Mouse (Mus musculus): ENCODE results near the gene Ctcfl. TPM values are rescaled to one million over a fixed set of nuclear protein-coding genes. Genes with fewer than 3 reads are reported as not detected.

Ctcfl gene
- total RNA-seq, 1 experiment, result 8.9 TPM

DNA sequence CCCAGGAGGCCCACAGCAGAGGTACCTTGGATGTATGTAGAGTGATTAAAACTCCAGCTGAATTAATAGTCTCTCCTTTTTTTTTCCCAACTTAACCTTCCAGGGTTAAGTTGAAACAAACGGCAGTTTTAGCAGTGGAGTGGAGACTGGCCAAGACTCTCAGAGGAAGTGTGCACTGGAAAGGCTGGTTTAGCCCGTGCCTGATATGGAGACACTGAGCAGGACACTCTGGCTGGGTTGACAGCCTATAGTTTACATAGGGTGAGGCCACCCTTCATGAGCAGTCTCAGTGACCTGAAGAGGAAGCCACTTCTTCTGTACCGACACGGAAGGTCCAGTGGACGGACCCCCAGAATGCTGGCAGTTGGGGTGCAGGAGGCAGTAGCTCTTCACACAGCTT, 32.0 kb upstream of the Ctcfl start:
- TF ChIP-seq HCFC1 (IDR thresholded peaks at IDR 0.05; ENCODE audit: borderline replicate concordance, insufficient read depth, low read length), result no peak
- no peak for DNase-seq (ENCODE audit: low read depth, low spot score)
- Histone ChIP-seq H3K9me3 (ENCODE audit: control insufficient read depth, insufficient read depth, low read depth, low read length) (no peaks in the 10 kb centered on the region), H3K27ac (ENCODE audit: insufficient read depth, low read depth, low read length, poor library complexity, severe bottlenecking) (no peak overlapping the region), H3K4me1 (ENCODE audit: control insufficient read depth in 2 of 2, insufficient read depth in 2 of 2, low read length in 2 of 2, poor library complexity in 1 of 2) (no peaks in the 10 kb centered on the region), H3K9ac (ENCODE audit: insufficient read depth, low read depth, low read length, poor library complexity, severe bottlenecking) (no peak overlapping the region), H3K36me3 (ENCODE audit: control insufficient read depth, insufficient read depth, low read length, poor library complexity, severe bottlenecking) (no peaks in the 10 kb centered on the region), H3K4me3 (ENCODE audit: insufficient read depth in 1 of 2, low read depth in 1 of 2, low read length in 2 of 2, poor library complexity in 1 of 2, severe bottlenecking in 1 of 2) (no peak overlapping the region)
- in situ Hi-C loops (cut with MboI; ENCODE audit: low sequenced_read_pairs in 2 of 2, unreplicated experiment in 2 of 2), result no loop called here

DNA sequence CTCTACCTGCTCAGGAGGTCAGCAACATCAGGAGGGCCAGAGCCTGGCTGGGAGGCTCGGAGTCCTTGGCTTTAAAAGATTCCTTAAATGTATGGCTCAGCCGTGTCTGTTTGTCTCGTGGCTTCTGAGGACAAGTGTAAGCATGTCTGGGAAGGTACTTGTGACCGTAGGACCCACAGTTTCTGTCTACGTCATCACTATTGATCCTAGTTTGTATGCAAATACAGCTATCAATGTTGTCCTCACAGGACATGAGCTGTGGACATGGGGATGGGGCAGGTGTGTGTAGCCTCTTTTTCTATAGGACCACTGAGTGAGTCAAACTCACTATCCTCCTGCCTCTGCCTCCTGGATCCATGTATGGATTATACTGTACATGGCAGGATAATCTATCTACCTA, 28.7 kb upstream of the Ctcfl start:
- H3K9me3 ChIP-seq (ENCODE audit: control insufficient read depth, insufficient read depth, low read depth, low read length), result no peaks in the 10 kb centered on the region
- in situ Hi-C loops (cut with MboI; ENCODE audit: low sequenced_read_pairs in 2 of 2, unreplicated experiment in 2 of 2), result no loop called here
- no peak overlapping the region for H3K4me3 ChIP-seq (ENCODE audit: insufficient read depth in 1 of 2, low read depth in 1 of 2, low read length in 2 of 2, poor library complexity in 1 of 2, severe bottlenecking in 1 of 2)

DNA sequence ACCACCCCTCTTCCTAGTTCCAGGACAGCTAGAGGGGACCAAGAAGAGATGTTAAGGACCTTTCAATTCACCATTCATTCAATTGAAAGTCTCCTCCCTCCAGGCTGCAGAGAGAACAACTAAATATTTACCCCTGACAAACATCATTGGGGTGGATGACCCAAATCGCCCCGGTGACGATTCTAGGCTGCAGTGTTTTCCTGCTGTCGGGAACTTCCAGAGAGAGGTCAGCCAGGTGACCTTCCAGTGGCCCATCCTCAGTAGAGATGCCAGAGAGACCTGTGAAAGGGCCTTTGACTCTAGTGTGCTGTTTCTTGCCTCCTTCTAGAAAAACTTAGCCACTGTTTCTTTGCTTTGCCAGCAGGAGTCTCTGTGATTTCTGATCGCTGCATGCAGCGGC, 27.4 kb upstream of the Ctcfl start:
- H3K9me3 ChIP-seq (ENCODE audit: control insufficient read depth, insufficient read depth, low read depth, low read length), result no peaks in the 10 kb centered on the region
- DNase-seq (ENCODE audit: low read depth, low spot score), result no peak
- no peak overlapping the region for H3K9ac ChIP-seq (ENCODE audit: insufficient read depth, low read depth, low read length, poor library complexity, severe bottlenecking)
- no peaks in the 10 kb centered on the region for H3K36me3 ChIP-seq (ENCODE audit: control insufficient read depth, insufficient read depth, low read length, poor library complexity, severe bottlenecking)
- no peak overlapping the region for H3K4me3 ChIP-seq (ENCODE audit: insufficient read depth in 1 of 2, low read depth in 1 of 2, low read length in 2 of 2, poor library complexity in 1 of 2, severe bottlenecking in 1 of 2)
- in situ Hi-C loops (cut with MboI; ENCODE audit: low sequenced_read_pairs in 2 of 2, unreplicated experiment in 2 of 2), result no loop called here
- H3K4me1 ChIP-seq (ENCODE audit: control insufficient read depth in 2 of 2, insufficient read depth in 2 of 2, low read length in 2 of 2, poor library complexity in 1 of 2), result no peaks in the 10 kb centered on the region
- no peak overlapping the region for H3K27ac ChIP-seq (ENCODE audit: insufficient read depth, low read depth, low read length, poor library complexity, severe bottlenecking)
- TF ChIP-seq ZNF384 (IDR thresholded peaks at IDR 0.05; ENCODE audit: low read depth, low read length) (no peak), HCFC1 (IDR thresholded peaks at IDR 0.05; ENCODE audit: borderline replicate concordance, insufficient read depth, low read length) (no peak), ZC3H11A (IDR thresholded peaks at IDR 0.05; ENCODE audit: borderline replicate concordance, low read depth, low read length) (no peak), MAFK (IDR thresholded peaks at IDR 0.05; ENCODE audit: insufficient read depth, low read depth, low read length) (no peak), CHD2 (IDR thresholded peaks at IDR 0.05; ENCODE audit: low read depth, low read length) (no peak)

More for the DNA sequence above, 28.7 kb upstream of the Ctcfl start:
- no peak overlapping the region for H3K9ac ChIP-seq (ENCODE audit: insufficient read depth, low read depth, low read length, poor library complexity, severe bottlenecking)
- H3K4me1 ChIP-seq (ENCODE audit: control insufficient read depth in 2 of 2, insufficient read depth in 2 of 2, low read length in 2 of 2, poor library complexity in 1 of 2), result no peaks in the 10 kb centered on the region
- DNase-seq (ENCODE audit: low read depth, low spot score), result no peak
- no peak overlapping the region for H3K27ac ChIP-seq (ENCODE audit: insufficient read depth, low read depth, low read length, poor library complexity, severe bottlenecking)
- no peaks in the 10 kb centered on the region for H3K36me3 ChIP-seq (ENCODE audit: control insufficient read depth, insufficient read depth, low read length, poor library complexity, severe bottlenecking)
- no peak for TF ChIP-seq ZC3H11A (IDR thresholded peaks at IDR 0.05; ENCODE audit: borderline replicate concordance, low read depth, low read length)
- no peak for TF ChIP-seq HCFC1 (IDR thresholded peaks at IDR 0.05; ENCODE audit: borderline replicate concordance, insufficient read depth, low read length)

DNA sequence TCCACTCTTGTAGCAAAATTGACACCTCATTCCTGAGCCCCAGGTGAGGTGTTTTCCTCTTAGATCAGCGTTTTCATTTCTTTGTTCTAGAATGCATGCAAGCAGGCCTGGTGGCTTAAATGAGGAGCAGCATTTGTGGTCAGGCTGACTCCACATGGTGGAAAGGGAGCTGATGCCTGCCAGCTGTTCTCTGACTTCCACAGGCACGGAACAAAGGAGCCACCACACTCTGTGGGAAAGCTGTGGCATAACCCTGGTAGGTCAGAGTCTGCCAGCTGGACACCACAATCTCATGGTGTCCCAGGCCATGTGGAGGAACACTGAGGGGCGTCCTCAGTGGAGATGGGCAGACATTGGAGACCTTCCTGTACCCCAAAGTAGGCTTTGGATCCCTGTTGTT, 26.5 kb upstream of the Ctcfl start:
- Histone ChIP-seq H3K4me3 (ENCODE audit: insufficient read depth in 1 of 2, low read depth in 1 of 2, low read length in 2 of 2, poor library complexity in 1 of 2, severe bottlenecking in 1 of 2) (no peak overlapping the region), H3K9ac (ENCODE audit: insufficient read depth, low read depth, low read length, poor library complexity, severe bottlenecking) (no peak overlapping the region), H3K9me3 (ENCODE audit: control insufficient read depth, insufficient read depth, low read depth, low read length) (no peaks in the 10 kb centered on the region), H3K4me1 (ENCODE audit: control insufficient read depth in 2 of 2, insufficient read depth in 2 of 2, low read length in 2 of 2, poor library complexity in 1 of 2) (no peaks in the 10 kb centered on the region), H3K36me3 (ENCODE audit: control insufficient read depth, insufficient read depth, low read length, poor library complexity, severe bottlenecking) (no peaks in the 10 kb centered on the region), H3K27ac (ENCODE audit: insufficient read depth, low read depth, low read length, poor library complexity, severe bottlenecking) (no peak overlapping the region)
- in situ Hi-C loops (cut with MboI; ENCODE audit: low sequenced_read_pairs in 2 of 2, unreplicated experiment in 2 of 2), result no loop called here
- no peak for DNase-seq (ENCODE audit: low read depth, low spot score)
- TF ChIP-seq HCFC1 (IDR thresholded peaks at IDR 0.05; ENCODE audit: borderline replicate concordance, insufficient read depth, low read length) (no peak), ZC3H11A (IDR thresholded peaks at IDR 0.05; ENCODE audit: borderline replicate concordance, low read depth, low read length) (no peak), ZNF384 (IDR thresholded peaks at IDR 0.05; ENCODE audit: low read depth, low read length) (no peak), CHD2 (IDR thresholded peaks at IDR 0.05; ENCODE audit: low read depth, low read length) (no peak), MAFK (IDR thresholded peaks at IDR 0.05; ENCODE audit: insufficient read depth, low read depth, low read length) (no peak)

DNA sequence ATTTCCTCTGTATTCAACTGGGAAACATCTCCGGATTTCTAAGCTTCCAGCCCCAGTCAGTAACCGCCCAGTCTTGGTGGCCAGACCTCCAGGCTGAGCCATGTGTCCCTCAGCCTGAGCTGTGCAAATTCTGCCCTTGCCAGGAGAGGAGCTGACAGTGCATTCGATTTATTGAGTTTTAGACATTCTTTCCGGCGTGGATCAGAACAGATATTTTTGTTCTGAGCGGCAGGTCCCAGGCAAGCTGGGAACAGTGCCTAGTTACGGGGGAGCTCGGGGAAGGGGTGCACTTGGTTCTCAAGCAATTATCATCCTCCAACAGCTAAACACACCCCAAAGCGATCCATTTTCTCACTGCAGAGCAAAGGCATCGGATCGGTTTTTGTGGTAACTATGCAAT, 24.3 kb upstream of the Ctcfl start:
- H3K36me3 ChIP-seq (ENCODE audit: control insufficient read depth, insufficient read depth, low read length, poor library complexity, severe bottlenecking), result no peaks in the 10 kb centered on the region
- no peak for DNase-seq (ENCODE audit: low read depth, low spot score)
- in situ Hi-C loops (cut with MboI; ENCODE audit: low sequenced_read_pairs in 2 of 2, unreplicated experiment in 2 of 2), result no loop called here
- no peaks in the 10 kb centered on the region for H3K9me3 ChIP-seq (ENCODE audit: control insufficient read depth, insufficient read depth, low read depth, low read length)
- no peak for TF ChIP-seq ZC3H11A (IDR thresholded peaks at IDR 0.05; ENCODE audit: borderline replicate concordance, low read depth, low read length)
- no peaks in the 10 kb centered on the region for H3K4me1 ChIP-seq (ENCODE audit: control insufficient read depth in 2 of 2, insufficient read depth in 2 of 2, low read length in 2 of 2, poor library complexity in 1 of 2)
- no peak overlapping the region for H3K4me3 ChIP-seq (ENCODE audit: insufficient read depth in 1 of 2, low read depth in 1 of 2, low read length in 2 of 2, poor library complexity in 1 of 2, severe bottlenecking in 1 of 2)
- H3K9ac ChIP-seq (ENCODE audit: insufficient read depth, low read depth, low read length, poor library complexity, severe bottlenecking), result no peak overlapping the region
- H3K27ac ChIP-seq (ENCODE audit: insufficient read depth, low read depth, low read length, poor library complexity, severe bottlenecking), result no peak overlapping the region
